8 mouse cellular contexts compared by ENCODE assay signal in the genomic region with DNA sequence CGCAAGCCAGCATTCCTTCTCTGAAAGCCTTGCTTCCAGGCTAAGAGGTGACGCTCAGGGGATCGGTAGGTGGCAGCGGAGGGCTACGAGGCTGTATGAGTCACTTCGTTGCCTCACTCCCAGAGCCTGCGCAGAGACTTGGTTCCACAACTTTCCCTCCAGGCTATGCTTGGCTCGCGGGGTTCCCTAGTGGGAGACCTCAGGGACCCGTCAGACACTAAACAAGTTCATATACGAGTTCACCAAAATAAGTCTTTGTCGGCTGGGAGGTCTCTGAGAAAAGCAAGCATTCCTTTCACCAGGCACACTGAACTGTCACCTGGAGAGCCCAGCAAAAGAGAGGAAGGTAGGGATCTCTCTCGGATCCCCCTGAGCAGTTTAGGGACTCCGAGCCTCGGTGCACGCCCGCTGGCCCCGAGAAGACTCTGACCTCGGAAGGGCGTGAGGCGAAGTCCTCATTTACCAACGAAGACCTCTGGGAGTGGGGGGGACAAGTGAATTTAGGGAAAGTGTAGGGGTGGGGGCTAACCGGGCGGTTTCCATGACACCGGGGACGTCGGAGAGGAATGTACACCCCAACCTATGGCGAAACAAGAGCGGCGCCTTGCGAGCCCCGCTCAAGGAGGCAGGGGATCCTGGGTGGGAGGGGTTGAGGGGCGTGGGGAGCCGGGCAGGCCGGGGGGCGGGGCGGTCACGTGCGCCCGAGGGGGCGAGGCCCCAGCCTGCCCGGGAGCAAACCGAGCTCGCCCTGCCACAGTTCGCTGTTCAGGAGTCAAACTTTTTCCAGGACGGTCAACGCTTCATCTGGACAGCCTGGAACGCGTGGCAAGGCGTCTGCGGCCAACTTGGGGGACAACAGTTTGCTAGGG. TPM values are rescaled to one million over a fixed set of nuclear protein-coding genes. Genes with fewer than 3 reads are reported as not detected.
DNase-seq lines count a peak whose midpoint lies in the region; ATAC-seq lines count a peak whose summit lies in the region.

A gene (plus strand): TSS at position 713 of the 869 bp plus-strand sequence.

- peak; percentile 23 for ATAC-seq in activated CD4-positive, CD25-positive, alpha-beta regulatory T cell, adult 4 months
- peak; percentile 80 for ATAC-seq in megakaryocyte, adult 5-6 weeks (ENCODE audit: poor library complexity, severe bottlenecking)

- DNase-seq in cerebellum, postnatal 4 days (ENCODE audit: low spot score in 2 of 2), result peak; percentile 58 to 69
- peak; percentile 76 for DNase-seq in gastrocnemius, postnatal 10 days
- peak; percentile 71 for DNase-seq in induced T-regulatory cell, adult 2 months (ENCODE audit: low read depth)
- peak; percentile 38 to 41 for DNase-seq in left cerebral cortex, adult 8-10 months (ENCODE audit: low spot score in 2 of 2)
- peak; percentile 73 to 84 for DNase-seq in right cerebral cortex, adult 2 months (ENCODE audit: low spot score in 2 of 2)
- DNase-seq in urinary bladder, postnatal 25 days (ENCODE audit: low spot score), result peak; percentile 71

RNA-seq across cellular contexts. Expression of the gene that starts here (rescaled TPM):
- under 1 TPM; 0.48 to 0.60 TPM for polyA plus RNA-seq in activated CD4-positive, CD25-positive, alpha-beta regulatory T cell, adult 4 months (2017; shearing (Covaris generic))
- total RNA-seq in gastrocnemius, postnatal 10 days (2021), result 1 to 10 TPM; 4.3 to 5.4 TPM
- 1 to 10 TPM; 2.0 to 3.8 (median 2.4) TPM for total RNA-seq in left cerebral cortex, adult 8-10 months (2022)
- not detected in 2 replicates for total RNA-seq in megakaryocyte, adult 5-6 weeks (2015)
- not detected in 2 replicates for total RNA-seq in megakaryocyte, adult 5-6 weeks (2017)

Comparison
In these comparisons a context has a peak if more than half of its experiments do, and no peak if none do; other contexts are left out.
1. Peak in every context shown above with its lines: DNase-seq and ATAC-seq.
2. Peak in ATAC-seq in activated CD4-positive, CD25-positive, alpha-beta regulatory T cell, adult 4 months; RNA of the gene not detected or under 1 TPM.
3. Peak in ATAC-seq in megakaryocyte, adult 5-6 weeks; RNA of the gene not detected or under 1 TPM.